Mouse (Mus musculus) intestine, postnatal 0 days (tissue): Measurements from ENCODE around the gene Acap1. TPM values are rescaled to one million over a fixed set of nuclear protein-coding genes. Genes with fewer than 3 reads are reported as not detected.
"Not testable (repeated sequence)": the region's sequence is repeated elsewhere in the genome, so short reads cannot be mapped to it uniquely, and the experiment has no call there.

ENCODE experiments used
- ATAC-seq: fragments of 200-750 bp; cut with Nextera tagmentation; 2 replicates; pipeline ENCODE4 v1.8.0; 2017; ENCODE audit warnings: mild to moderate bottlenecking, moderate TSS enrichment, moderate library complexity
- H3K27ac ChIP-seq: fragments of 300-500 bp; sonication (generic); 2 replicates; pipeline ENCODE4 v1.5.1; 2014; ENCODE audit warnings: mild to moderate bottlenecking, low read depth, low read length, moderate library complexity
- H3K27me3 ChIP-seq: fragments of 300-500 bp; sonication (generic); replicated peaks from 2 replicates; pipeline ENCODE4 v1.6.1; 2014; ENCODE audit warnings: low read length, mixed read lengths; ENCODE audit not compliant: control insufficient read depth, insufficient read depth
- H3K36me3 ChIP-seq: fragments of 300-500 bp; sonication (generic); 2 replicates; pipeline ENCODE4 v1.6.1; 2014; ENCODE audit warnings: mild to moderate bottlenecking, moderate library complexity; ENCODE audit not compliant: control insufficient read depth, insufficient read depth
- H3K4me1 ChIP-seq: fragments of 300-500 bp; sonication (generic); replicated peaks from 2 replicates; pipeline ENCODE4 v1.6.1; 2014; ENCODE audit warnings: antibody characterized with exemption, low read length, mixed read lengths; ENCODE audit not compliant: control insufficient read depth, insufficient read depth
- H3K4me2 ChIP-seq: fragments of 300-500 bp; sonication (generic); replicated peaks from 2 replicates; pipeline ENCODE4 v1.6.1; 2014; ENCODE audit warnings: low read depth, mild to moderate bottlenecking, moderate library complexity
- H3K4me3 ChIP-seq: fragments of 300-500 bp; sonication (generic); 2 replicates; pipeline ENCODE4 v1.5.1; 2014; ENCODE audit warnings: low read depth, low read length
- H3K9ac ChIP-seq: fragments of 300-500 bp; sonication (generic); 2 replicates; pipeline ENCODE4 v1.6.1; 2014; ENCODE audit warnings: mild to moderate bottlenecking, low read depth, low read length
- H3K9me3 ChIP-seq: fragments of 300-500 bp; sonication (generic); 2 replicates; pipeline ENCODE4 v1.6.1; 2016; ENCODE audit warnings: mixed run types; ENCODE audit not compliant: control insufficient read depth
- CTCF ChIP-seq: sonication (generic); IDR thresholded peaks from 2 replicates; pipeline ENCODE4 v1.5.1; 2016; ENCODE audit warnings: low read depth, mild to moderate bottlenecking, control low read depth, antibody characterized with exemption, moderate library complexity
- WGBS: fragments of 180-500 bp; shearing (Covaris S2); extraction: QIAGEN DNeasy Blood & Tissue Kit; methylation state at CpG from one replicate; pipeline ENCODE4 v1.1.7; 2014; 5-methylcytosine and 5-hydroxymethylcytosine counted together
- polyA plus RNA-seq: library from polyadenylated mRNA; unstranded; fragments of >200 nt; fragmentation: Nextera tagmentation; extraction: Ambion mirVana; gene quantifications from 2 replicates; pipeline ENCODE4 v1.2.1, GENCODE M21; 2015

Gene Acap1
- polyA plus RNA-seq, 1 experiment from 2014 or later, result 1.1 TPM

GRCm38 (mm10) chr11:69865561-69865960, 29.8 kb downstream of the Acap1 start:
- Histone ChIP-seq H3K4me2 (no peak overlapping the region), H3K9me3 (no peaks in the 10 kb centered on the region), H3K4me3 (no peak overlapping the region), H3K36me3 (no peaks in the 10 kb centered on the region), H3K9ac (no peak overlapping the region), H3K27ac (no peak overlapping the region), H3K4me1 (no peaks in the 10 kb centered on the region), H3K27me3 (no peaks in the 10 kb centered on the region)
- TF ChIP-seq CTCF, result no peak
- ATAC-seq, result no peak
- 82% methylated on average over 9 of the region's 9 CpGs for WGBS

- TF ChIP-seq CTCF, result no peak
- 53% methylated on average over 8 of the region's 8 CpGs for WGBS
- Histone ChIP-seq H3K4me2 (no peak overlapping the region), H3K36me3 (no peaks in the 10 kb centered on the region), H3K27me3 (no peaks in the 10 kb centered on the region), H3K9ac (no peak overlapping the region), H3K27ac (no peak overlapping the region), H3K9me3 (no peaks in the 10 kb centered on the region), H3K4me3 (no peak overlapping the region), H3K4me1 (no peaks in the 10 kb centered on the region)
- no peak for ATAC-seq
Measured at GRCm38 (mm10) chr11:69864138-69864860, 31.0 kb downstream of the Acap1 start.

GRCm38 (mm10) chr11:69863729-69864128, 31.6 kb downstream of the Acap1 start:
- H3K27ac ChIP-seq, H3K9ac ChIP-seq, H3K4me1 ChIP-seq, ATAC-seq, H3K4me3 ChIP-seq, H3K27me3 ChIP-seq, H3K36me3 ChIP-seq, H3K4me2 ChIP-seq, H3K9me3 ChIP-seq: not testable (repeated sequence)
- 71% methylated on average over 3 of the region's 3 CpGs for WGBS

- Histone ChIP-seq H3K4me2 (peak within 1 kb of the TSS; percentile 63), H3K27ac (peak within 1 kb of the TSS; percentile 83), H3K4me3 (peak within 1 kb of the TSS; percentile 30), H3K4me1 (no peaks in the 10 kb centered on the region), H3K9me3 (no peaks in the 10 kb centered on the region), H3K27me3 (no peaks in the 10 kb centered on the region), H3K36me3 (peaks cover 17% of the 10 kb centered on the region; the same call in 1 of the 2 replicates), H3K9ac (peak within 1 kb of the TSS; percentile 48)
- TF ChIP-seq CTCF, result no peak
- 12% methylated on average over 30 of the region's 30 CpGs for WGBS
- ATAC-seq, result peak; percentile 92
Measured at GRCm38 (mm10) chr11:69858113-69858998, 37.0 kb downstream of the Acap1 start, which contains the start of gene Tnk1. Gene Tnk1 (minus strand): TSS chr11:69858730.

GRCm38 (mm10) chr11:69855347-69855746, 40.0 kb downstream of the Acap1 start:
- Histone ChIP-seq H3K36me3 (peaks cover 48% of the 10 kb centered on the region), H3K27me3 (no peaks in the 10 kb centered on the region), H3K27ac (no peak overlapping the region), H3K4me1 (no peaks in the 10 kb centered on the region), H3K4me3 (no peak overlapping the region), H3K4me2 (no peak overlapping the region), H3K9me3 (no peaks in the 10 kb centered on the region), H3K9ac (no peak overlapping the region)
- no peak for ATAC-seq
- TF ChIP-seq CTCF, result peak; percentile 65
- 48% methylated on average over 16 of the region's 16 CpGs for WGBS

GRCm38 (mm10) chr11:69854680-69855079, 40.7 kb downstream of the Acap1 start:
- no peak overlapping the region for H3K4me3 ChIP-seq
- no peak for TF ChIP-seq CTCF
- H3K9ac ChIP-seq, result no peak overlapping the region
- H3K27ac ChIP-seq, result no peak overlapping the region
- ATAC-seq, result no peak
- H3K36me3 ChIP-seq, result peaks cover 54% of the 10 kb centered on the region
- WGBS, result 76% methylated on average over 10 of the region's 10 CpGs
- H3K4me1 ChIP-seq, result no peaks in the 10 kb centered on the region
- no peak overlapping the region for H3K4me2 ChIP-seq
- no peaks in the 10 kb centered on the region for H3K27me3 ChIP-seq
- H3K9me3 ChIP-seq, result no peaks in the 10 kb centered on the region
